Mouse (Mus musculus): Measurements from ENCODE around the gene Tmem107.

Gene Tmem107

DNA sequence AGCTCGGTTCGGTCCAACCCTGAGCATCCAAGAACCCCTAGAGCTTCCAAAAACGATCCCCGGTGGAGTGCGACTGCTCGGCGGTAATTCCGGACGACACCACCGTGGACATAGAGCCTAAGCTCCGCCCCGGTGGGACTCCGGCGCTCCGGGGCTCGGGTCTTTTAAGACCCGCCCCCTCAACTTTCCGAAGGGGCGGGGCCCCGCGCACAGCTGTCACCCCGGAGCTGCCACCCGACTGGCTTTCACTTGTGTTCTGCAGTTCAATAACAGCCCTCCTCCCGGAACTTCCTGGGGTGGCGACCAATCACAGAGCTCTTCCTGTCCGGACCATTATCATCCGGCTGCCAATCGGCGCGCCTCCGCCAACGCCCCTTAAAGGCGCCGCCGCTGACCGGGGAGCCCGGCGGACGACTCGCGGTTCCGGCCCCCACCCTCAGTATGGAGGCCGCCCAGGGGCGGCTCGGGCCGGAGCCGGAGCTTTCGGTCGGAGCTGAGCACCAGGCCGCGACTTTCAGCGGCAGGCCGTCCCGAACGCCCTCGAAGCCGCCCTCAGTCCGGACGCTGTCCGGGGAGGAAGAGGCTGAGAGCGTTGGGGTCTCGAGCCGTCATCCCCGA is 11.1 kb upstream of the Tmem107 start, which contains the start of gene Borcs6:
TSS of gene Borcs6 (plus strand) at position 361 of the 618 bp plus-strand sequence.
- in situ Hi-C loops (cut with MboI, MseI): no loop called here

DNA sequence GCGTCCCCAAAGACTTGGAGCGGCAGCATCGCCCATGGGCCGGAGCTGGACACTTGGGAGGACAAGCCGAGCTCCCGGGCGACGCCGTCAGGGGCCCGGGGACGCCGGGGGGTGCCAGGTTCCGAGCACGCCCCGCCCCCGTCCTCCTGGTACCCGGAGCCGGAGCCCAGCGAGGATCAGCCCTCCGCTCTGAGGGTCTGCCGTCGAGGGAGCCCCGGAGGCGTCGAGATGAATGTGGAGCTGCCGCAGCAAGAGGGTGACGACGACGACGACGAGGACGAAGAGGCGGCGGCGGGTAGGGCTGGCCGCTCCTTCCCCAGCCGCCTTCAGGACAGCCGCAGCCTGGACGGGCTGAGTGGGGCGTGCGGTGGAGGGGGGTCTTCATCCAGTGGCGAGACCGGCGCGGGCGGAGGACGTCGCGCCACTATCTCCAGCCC is 10.6 kb upstream of the Tmem107 start:
- in situ Hi-C loops (cut with MboI, MseI): loop anchor here (5.0 to 10.0 kb wide), 2 partner anchors 62 to 175 kb away; partner anchors contain the start of genes 9130213A22Rik, Gucy2e and Hes7

DNA sequence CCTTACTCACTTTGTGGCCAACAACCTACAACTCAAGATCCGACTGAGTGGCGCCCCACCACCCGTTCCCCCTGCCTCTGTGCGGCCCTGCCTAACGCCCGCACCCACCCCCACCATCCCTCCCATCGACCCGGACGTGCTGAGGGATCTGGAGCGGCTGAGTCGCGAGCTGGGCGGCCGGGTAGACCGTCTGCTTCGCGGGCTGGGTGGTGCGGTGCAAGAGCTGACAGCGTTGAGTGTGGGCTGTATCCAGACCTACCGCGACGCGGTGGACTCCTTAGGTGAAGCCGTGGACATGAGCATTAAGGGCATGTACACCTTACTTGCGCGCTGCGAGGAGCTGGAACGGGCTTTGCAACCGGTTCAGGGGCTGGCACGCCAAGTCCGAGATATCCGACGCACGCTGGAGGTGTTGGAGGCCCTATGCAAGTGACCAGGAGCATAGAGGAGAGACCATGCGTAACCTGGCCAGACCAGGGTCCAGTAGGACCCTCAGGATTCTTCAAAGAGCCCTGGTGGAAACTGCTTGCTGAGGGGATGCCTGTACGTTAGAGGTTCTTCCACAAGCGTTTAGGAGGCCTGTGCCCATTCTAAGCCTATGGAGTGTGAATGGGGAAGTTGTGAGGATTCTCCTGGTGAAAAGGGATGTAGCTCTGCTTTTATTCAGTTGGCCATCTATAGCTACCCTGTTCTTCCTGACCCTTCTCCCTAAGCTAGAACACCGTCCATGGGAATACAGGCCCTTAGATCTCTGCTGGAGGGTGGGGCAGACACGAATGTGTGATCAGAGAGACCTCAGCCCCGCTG is 10.0 kb upstream of the Tmem107 start:
- in situ Hi-C loops (cut with MboI, MseI): loop anchor here (5.0 to 10.0 kb wide), 2 partner anchors 62 to 174 kb away; partner anchors contain the start of genes 9130213A22Rik, Gucy2e and Hes7

DNA sequence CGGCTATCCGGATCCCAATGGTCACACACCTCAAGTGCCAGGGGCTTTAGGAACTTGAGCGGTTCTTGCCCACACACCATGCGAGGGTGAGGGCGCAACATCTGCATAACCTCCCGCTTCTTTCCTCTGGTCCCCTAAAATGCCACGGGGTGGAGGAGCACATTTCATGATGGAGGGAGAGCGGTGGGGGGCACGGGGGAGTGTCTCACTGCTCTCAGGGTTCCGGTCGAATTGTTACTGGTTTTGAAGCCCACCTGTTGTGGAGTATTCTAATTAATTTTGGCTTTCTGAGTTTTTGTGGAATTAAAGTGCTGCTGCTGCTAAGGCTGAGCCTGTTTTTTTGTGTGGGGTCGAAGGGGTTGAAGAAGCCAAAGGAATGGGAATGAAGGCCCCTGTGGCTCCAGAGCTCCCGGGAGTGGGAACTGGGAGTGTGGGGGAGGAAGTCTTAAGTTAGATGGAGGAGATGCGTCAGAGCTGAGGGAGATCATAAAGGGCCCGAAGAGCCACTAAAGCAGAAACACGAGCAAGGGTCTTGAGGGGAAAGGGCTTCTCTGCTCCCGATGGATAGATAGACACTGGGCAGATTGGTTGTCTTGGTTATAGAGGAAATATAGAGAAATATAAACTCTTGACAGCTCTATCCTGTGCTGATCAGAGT is 9.2 kb upstream of the Tmem107 start:
- in situ Hi-C loops (cut with MboI, MseI): loop anchor here (5.0 to 10.0 kb wide), 2 partner anchors 61 to 173 kb away; partner anchors contain the start of genes 9130213A22Rik, Gucy2e and Hes7

DNA sequence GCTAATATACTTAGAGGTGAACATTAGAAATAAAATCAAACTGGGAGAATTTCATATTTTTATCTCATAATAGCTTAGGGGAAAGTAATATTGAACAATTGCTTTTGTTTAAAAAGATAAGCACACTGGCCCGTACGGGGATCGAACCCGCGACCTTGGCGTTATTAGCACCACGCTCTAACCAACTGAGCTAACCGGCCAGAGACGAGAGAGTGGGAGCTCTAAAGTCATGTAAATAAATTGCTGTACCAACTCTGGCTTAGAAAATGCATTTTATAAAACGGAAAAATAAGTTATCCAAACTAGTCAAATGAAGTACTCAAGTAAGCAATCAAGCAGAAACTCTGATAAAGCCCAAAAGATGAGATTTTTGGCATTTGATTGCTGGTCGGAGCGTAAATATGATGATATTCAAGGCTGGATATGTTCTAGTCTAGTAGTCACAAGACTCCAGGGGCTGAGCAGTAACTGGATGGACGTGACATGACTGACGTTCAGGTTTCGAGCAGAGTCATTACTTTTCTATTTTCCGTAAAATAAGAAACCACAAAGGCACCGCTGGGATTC is 8.3 kb upstream of the Tmem107 start:
- in situ Hi-C loops (cut with MboI, MseI): loop anchor here (5.0 to 10.0 kb wide), 2 partner anchors 60 to 173 kb away; partner anchors contain the start of genes 9130213A22Rik, Gucy2e and Hes7

DNA sequence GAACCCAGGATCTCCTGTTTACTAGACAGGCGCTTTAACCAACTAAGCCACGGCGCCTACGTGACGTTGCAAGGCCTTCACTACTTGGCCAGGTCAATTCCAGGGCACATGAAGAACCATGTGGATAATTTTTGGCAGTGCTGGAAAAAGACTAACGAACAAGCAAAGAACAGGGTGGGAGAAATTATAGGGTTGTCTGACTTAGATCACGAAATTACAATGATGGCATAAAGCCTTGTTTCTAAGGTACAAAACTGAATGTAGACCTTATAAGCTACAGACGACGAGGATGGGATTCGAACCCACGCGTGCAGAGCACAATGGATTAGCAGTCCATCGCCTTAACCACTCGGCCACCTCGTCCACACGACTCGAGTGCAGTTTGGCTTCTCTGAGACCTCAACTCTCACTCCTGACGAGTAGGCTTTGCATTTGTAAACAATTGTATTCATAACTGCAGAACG is 7.8 kb upstream of the Tmem107 start:
- in situ Hi-C loops (cut with MboI, MseI): loop anchor here (5.0 to 10.0 kb wide), 2 partner anchors 60 to 172 kb away; partner anchors contain the start of genes 9130213A22Rik, Gucy2e and Hes7

DNA sequence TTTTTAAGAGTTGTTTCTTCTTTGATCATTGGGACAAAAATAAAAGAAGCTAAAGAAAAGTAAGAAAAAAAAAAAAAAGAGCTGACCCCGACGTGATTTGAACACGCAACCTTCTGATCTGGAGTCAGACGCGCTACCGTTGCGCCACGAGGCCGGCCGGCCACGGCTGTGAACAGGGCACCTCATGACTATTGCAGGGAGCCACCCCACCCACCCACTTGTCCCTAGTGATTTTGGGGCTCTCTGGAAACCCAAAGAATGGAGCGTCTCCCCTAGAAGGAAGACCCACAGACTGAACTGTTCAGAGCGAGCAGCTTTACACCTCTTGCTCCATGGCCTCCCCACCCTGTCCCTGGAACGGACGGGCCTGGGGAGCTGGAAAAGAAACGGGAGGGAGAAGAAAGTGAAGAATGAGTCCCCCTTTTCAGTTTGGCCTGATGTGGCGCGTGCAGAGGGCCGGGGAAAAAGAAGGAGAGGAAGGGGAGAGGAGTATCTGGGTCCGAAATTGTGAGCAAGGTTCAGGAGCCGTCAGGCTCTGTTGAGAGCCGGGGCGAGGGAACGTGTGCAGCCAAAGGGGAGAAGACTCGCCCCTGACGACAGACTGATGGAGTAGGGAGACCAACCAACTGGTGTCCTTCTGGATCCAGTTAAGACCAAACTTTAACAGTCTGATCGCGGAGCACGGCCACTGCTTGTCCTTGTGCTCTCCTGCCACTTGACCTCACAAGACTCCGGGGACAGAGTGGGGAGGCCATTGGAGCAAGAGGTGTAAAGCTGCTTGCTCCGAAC is 7.0 kb upstream of the Tmem107 start:
- in situ Hi-C loops (cut with MboI, MseI): loop anchor here (5.0 to 10.0 kb wide), 2 partner anchors 59 to 171 kb away; partner anchors contain the start of genes 9130213A22Rik, Gucy2e and Hes7

DNA sequence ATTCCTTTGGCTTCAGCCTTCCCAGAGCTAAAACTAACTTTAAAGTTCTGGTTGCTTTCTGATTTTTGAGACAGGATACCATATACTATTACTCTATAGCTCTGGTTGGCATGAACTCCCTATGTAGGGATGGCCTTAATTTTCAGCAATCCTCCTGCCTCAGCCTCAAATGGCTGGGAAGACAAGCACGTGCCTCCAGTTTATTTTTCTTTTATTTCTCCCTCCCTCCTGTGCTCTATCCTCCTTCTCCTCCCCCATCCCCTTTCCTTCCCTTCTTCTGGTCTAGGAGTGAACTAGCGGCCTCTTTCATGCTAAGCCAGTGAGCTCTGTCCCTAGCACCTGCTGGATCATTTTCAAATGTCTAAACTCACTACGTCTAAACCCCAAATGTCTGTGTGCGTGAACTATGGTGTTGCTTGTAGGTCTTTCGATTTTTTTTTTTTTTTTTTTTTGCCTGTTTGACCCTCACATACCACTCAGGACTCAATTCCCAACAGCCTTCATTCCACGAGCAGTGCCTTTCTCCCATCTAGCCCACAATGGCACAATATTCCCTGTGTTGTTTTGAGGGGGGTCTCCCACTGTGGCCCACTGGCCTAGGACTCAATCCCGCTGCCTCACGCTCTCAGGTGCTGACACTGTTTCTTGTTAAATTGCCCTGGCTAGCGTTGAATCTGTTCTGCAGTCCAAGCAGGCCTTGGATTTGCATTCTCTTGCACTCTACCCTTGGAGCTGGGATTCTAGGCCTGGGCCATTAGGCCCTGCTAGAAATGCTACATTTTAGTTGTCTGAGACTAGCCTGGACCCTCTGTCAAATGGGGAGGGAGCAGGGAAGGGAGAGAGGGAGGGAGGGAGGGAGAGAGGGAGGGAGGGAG is 6.1 kb upstream of the Tmem107 start:
- in situ Hi-C loops (cut with MboI, MseI): loop anchor here (5.0 to 10.0 kb wide), 2 partner anchors 58 to 170 kb away; partner anchors contain the start of genes 9130213A22Rik, Gucy2e and Hes7

DNA sequence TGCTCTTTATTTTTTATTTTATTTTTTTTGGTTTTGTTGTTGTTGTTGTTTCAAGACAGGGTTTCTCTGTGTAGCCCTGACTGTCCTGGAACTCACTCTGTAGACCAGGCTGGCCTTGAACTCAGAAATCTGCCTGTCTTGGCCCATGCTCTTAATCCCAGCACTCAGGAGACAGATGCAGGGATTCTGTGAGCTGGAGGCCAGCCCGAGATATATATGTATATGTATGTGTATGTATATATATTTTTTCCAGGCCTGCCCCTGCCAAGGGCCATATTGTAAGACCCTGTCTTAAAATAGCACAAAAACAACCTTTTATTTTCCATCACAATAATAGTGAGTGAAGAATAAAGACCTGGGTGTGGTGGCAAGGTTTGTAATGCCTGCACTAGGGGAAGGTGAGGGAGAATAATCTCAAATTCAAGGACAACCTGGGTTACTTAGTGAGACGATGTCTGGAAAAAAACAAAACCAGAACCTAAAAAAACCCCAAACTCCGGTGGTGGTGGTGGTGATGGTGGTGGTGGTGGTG is 5.1 kb upstream of the Tmem107 start:
- in situ Hi-C loops (cut with MboI, MseI): loop anchor here (10.0 kb wide), 1 partner anchor 169 kb away; the partner anchor contains the start of gene Gucy2e

DNA sequence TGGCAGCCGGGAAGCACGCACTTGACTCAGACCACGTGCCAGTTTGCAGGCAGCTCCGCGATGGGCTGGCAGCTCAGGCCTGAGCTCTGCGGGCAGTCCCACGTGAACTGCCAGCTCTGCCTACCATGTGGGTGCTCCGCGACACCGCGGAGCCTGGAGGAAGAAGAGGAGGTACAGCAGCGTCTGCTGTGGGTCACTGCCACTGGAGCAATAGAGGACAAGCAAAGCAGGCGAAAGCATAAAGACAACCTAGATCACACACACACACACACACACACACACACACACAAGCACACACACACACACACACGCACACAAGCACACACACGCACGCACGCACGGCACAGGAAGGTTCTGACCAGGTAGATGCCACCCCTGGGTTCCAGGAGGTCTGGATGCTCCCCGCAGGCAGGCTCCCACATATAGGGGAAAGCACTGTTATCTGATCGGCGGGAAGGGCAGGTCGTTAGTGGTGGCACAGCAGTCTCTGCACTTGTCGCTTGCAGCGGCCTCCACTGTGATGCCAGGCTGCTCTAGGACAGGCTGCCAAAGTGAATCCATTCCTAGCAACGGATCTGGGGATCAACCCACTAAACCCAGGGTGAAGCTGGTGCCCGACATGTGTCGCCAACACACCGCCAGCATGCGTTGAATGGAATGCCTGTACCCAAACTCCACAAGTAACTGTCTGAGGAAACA is 4.3 kb upstream of the Tmem107 start:
- in situ Hi-C loops (cut with MboI, MseI): loop anchor here (10.0 kb wide), 1 partner anchor 168 kb away; the partner anchor contains the start of gene Gucy2e

DNA sequence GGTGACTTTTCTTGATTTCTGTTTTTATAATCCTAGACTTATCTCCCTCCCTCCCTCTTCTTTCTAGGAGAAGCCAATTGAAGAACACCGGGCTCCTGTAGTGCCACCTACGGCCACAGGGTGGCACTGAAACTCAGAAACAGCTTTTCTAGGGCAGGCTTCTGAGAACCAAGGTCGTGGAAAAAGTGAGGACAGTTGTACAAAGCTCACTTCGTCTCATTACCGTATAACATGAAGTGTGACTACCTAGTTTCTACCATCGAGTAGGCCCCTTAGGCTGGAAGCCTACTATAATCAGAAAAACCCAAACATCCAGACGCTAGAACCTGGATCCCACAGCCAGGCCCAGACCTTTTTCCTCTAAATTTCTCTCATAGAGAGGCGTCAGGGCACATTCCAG is 3.6 kb upstream of the Tmem107 start:
- in situ Hi-C loops (cut with MboI, MseI): loop anchor here (10.0 kb wide), 1 partner anchor 168 kb away; the partner anchor contains the start of gene Gucy2e

DNA sequence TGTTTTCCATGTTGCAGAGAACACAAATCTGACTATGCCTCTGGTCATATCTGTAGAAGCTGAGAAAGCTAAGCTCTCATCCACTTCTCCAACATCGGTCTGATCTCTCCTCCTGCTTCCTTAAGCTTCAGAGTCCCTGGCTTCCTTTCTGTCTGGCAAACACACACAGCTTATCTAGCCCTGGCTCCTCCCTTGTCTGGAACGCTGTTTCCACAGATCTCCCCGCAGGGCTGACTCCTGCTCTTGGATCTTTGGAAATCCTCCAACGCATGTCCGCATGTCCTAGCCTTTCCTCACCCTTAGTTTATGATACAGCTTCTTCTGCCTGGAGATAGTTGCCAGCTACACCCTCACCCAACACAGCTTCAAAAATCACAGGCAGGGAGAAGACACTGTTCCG is 3.0 kb upstream of the Tmem107 start:
- in situ Hi-C loops (cut with MboI, MseI): loop anchor here (10.0 kb wide), 1 partner anchor 167 kb away; the partner anchor contains the start of gene Gucy2e

DNA sequence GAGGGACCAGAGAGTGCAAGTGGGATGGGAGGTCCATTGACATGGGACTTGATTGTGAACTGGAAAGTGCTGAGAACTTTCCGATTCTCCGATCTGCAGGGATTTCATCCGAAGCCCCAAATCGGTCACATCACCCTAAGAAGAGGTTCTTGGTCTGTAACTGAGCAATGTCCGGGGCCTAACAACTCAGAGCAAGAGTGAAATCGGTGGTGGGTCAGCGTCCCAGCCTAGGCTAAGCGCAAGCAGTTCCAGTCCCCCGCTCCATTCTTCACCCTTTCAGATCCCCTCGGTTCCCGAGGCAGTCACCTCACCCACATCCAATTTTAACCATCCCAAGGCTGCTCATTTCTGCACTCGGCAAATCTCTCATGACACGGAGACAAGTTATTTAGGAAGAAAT is 513 bp upstream of the Tmem107 start:
- in situ Hi-C loops (cut with MboI, MseI): no loop called here

DNA sequence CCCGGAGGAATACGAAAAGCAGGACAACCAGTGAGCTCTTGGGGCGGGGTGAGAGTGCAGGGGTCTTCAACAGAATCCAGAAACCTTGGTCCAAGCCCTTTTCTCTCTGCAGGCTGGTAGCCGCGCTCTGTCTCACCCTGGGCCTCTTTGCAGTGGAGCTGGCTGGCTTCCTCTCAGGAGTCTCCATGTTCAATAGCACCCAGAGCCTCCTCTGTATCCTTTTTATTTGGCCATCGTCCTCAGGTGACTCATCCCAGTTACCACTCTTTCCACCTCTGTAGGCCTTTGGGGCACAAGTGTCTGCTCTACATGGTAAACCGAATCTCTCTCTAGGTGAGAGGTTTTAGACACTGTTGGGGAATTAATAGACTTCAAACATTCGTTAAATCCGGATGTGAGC is 656 bp downstream of the Tmem107 start:
- in situ Hi-C loops (cut with MboI, MseI): no loop called here

DNA sequence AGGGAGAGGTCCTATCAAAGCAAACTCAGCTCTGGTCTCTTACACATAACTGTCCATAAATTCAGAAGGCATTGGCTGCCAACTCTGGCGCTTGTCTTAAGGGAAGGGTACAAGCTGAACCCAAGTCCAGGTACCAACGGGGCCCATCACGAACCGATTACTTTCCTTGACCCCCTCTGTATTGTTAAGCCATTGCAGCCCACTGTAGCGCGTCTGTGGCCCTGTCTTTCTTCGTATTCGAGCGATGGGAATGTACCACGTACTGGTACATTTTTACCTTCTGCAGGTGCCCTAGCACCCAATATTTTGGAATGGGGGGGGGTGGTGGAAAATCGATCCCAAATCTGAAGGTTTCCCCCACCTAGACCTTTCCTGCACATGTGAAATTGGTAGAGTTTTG is 1.6 kb downstream of the Tmem107 start:
- in situ Hi-C loops (cut with MboI, MseI): no loop called here

DNA sequence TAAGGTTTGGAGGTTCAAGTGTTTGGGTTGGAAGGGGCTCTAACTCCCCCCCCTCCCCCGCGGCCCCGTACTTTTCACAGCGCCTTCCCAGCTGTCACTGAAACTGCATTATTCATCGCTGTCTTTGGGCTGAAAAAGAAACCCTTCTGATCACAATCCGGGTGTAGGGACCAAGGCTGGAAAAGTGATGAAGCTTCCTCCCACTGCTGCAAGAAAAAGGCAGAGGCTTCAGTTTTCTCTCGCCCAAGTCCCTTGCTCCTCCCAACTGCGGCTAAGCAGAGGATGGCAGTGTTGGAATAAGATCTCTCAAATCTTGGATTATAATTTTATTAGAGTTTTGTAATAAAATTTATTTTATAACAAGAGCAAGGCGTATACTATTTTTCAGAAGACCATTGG is 2.1 kb downstream of the Tmem107 start:
- in situ Hi-C loops (cut with MboI, MseI): no loop called here

DNA sequence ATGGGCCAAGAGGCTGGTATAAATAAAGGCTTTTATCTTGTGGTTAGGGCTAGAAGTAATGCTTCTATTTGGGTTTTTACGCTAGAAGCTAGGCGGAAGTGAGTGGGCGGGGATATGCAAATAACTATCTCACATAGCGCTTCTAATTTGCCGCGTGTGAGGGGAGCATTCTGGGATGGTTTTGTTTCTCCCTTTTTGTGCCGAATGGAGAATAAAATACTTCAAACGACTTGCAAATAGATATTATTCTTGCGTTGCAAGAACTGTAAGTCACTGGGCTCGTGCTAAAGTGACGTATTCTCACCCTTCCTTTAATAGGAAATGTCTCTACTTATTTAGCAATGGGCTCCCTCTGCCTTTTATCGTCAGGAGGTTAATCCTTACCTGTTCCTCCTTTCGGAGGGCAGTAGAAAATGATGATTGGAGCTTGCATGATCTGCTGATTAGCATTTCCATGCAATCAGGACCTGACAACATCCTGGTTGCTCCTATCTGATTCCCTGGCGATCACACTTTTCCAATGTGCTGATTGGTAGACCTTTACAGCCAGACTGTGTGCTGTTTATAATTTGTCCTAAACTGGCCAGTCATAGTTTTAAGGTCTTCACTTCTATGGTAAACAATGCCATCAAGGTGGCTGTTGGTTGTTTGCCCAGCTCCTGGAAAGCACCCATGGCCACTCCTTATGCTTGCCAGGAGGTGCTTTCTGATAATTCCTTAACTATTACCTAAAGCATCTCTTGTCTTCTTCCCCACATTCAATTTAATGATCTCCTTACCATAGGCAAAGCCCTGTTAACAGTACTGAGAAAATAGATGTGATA is 2.7 kb downstream of the Tmem107 start:
- in situ Hi-C loops (cut with MboI, MseI): no loop called here

All from T-helper 1 cell (primary cell).